Mouse (Mus musculus) gastrocnemius, postnatal 14 days (tissue): ENCODE data around the gene Bcl2l11. TPM values are rescaled to one million over a fixed set of nuclear protein-coding genes. Genes with fewer than 3 reads are reported as not detected.

Experiments used
- DNase-seq: peaks from one replicate; pipeline ENCODE4 v3.0.0; 2021; ENCODE audit warnings: mixed read lengths
- intact Hi-C: fragments of 180-260 bp; cut with DNase I; formaldehyde crosslinking; loops from one replicate; pipeline ENCODE4 v1.15.1; 2025; ENCODE audit warnings: low total_unique reads
- total RNA-seq, 2 experiments: library from RNA; stranded (reverse); gene quantifications; 2 replicates each; pipeline ENCODE4 v1.2.3; 2021

Gene Bcl2l11
- total RNA-seq, 2 experiments from 2014 or later = 4.9 to 6.1 TPM

- no peak for DNase-seq
- intact Hi-C loops = no loop called here
Measured at GRCm38 (mm10) chr2:128189691-128190090, 63.9 kb downstream of the Bcl2l11 start.

- intact Hi-C loops = no loop called here
- no peak for DNase-seq
Measured at GRCm38 (mm10) chr2:128190196-128190595, 64.4 kb downstream of the Bcl2l11 start.

- intact Hi-C loops = no loop called here
- no peak for DNase-seq
Measured at GRCm38 (mm10) chr2:128193411-128193810, 67.6 kb downstream of the Bcl2l11 start.

- no peak for DNase-seq
- intact Hi-C loops = no loop called here
Measured at GRCm38 (mm10) chr2:128197379-128197778, 71.5 kb downstream of the Bcl2l11 start.

- intact Hi-C loops = no loop called here
Measured at GRCm38 (mm10) chr2:128203147-128203546, 77.3 kb downstream of the Bcl2l11 start.

GRCm38 (mm10) chr2:128203749-128204405, 78.0 kb downstream of the Bcl2l11 start:
- intact Hi-C loops = no loop called here
- no peak for DNase-seq

More at GRCm38 (mm10) chr2:128203147-128203546, 77.3 kb downstream of the Bcl2l11 start:
- DNase-seq = no peak

GRCm38 (mm10) chr2:128208541-128208940, 82.7 kb downstream of the Bcl2l11 start:
- DNase-seq = no peak
- intact Hi-C loops = no loop called here

- intact Hi-C loops = no loop called here
- DNase-seq = no peak
Measured at GRCm38 (mm10) chr2:128209841-128210329, 84.0 kb downstream of the Bcl2l11 start.

- DNase-seq = no peak
- intact Hi-C loops = no loop called here
Measured at GRCm38 (mm10) chr2:128210376-128210775, 84.5 kb downstream of the Bcl2l11 start.

- DNase-seq = no peak
- intact Hi-C loops = no loop called here
Measured at GRCm38 (mm10) chr2:128211022-128211880, 85.4 kb downstream of the Bcl2l11 start.

- no peak for DNase-seq
- intact Hi-C loops = no loop called here
Measured at GRCm38 (mm10) chr2:128211881-128212209, 86.0 kb downstream of the Bcl2l11 start.
